Mouse (Mus musculus) kidney, adult 2 months (tissue): ENCODE data around the gene Pcmtd2.

Source experiments
- CTCF ChIP-seq: fragments of 200-500 bp; conservative IDR thresholded peaks from 2 replicates; pipeline ENCODE4 v1.5.1; 2011; ENCODE audit warnings: low read depth, mild to moderate bottlenecking, control low read depth, low read length, moderate library complexity, mixed read lengths; ENCODE audit not compliant: insufficient read depth, insufficient read length
- POLR2A ChIP-seq: fragments of 200-500 bp; IDR thresholded peaks from one replicate; pipeline ENCODE4 v1.6.1; 2011; ENCODE audit warnings: low read depth, low read length, control low read depth

- no peak for TF ChIP-seq POLR2A
- no peak for TF ChIP-seq CTCF
These were observed 4.9 kb upstream of the Pcmtd2 start for GRCm38 (mm10) chr2:181832745-181833144.
